Mouse (Mus musculus) ovary, postnatal 36 days (tissue): ENCODE measurements around the gene Wnt9b.
"Not testable (repeated sequence)": the region's sequence is repeated elsewhere in the genome, so short reads cannot be mapped to it uniquely, and the experiment has no call there.

ENCODE experiments used
- DNase-seq: peaks from one replicate; pipeline ENCODE4 v3.0.0; 2022; ENCODE audit warnings: low spot score, mixed read lengths

The Wnt9b gene

DNA sequence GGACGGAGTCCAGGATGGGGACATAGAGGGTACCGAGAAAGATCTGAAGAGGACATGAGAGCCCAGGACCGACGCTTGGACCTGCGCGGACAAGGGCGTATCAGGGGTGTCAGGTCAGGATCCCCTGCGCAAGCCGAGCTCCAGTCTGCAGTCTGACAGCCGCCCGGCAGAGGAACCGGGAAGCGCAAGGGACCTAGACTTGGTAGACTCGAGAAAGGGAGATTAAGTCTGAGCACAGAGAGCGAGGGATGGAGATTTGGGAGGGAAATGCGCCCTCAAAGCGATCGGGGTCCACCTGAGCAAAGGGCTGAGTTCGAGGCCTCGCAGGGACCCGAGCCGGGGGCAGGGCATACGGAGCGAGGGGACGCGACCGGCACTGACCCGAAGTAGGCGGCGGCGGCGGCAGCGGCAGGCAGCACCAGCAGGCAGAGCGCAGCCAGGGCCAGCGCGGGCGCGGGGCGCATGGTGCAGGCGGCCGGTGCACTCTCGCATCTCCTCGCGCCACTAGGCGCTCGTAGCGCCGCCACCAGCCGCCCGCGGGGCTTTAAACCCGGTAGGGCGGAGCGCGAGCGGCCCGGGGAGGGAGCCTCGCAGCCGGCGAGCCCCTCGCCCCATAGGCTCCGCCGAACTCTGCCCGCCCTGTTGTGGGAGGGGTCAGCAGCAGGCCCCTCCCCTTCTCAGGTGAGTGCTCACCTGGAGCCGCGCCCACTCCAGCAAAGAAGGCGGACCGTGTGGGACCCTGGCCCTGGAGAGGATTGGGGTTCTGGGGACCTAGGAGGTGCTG is at the start of gene Wnt9b:
Gene Wnt9b (minus strand): TSS at position 516 of the 784 bp plus-strand sequence.
- peak; percentile 24 for DNase-seq

DNA sequence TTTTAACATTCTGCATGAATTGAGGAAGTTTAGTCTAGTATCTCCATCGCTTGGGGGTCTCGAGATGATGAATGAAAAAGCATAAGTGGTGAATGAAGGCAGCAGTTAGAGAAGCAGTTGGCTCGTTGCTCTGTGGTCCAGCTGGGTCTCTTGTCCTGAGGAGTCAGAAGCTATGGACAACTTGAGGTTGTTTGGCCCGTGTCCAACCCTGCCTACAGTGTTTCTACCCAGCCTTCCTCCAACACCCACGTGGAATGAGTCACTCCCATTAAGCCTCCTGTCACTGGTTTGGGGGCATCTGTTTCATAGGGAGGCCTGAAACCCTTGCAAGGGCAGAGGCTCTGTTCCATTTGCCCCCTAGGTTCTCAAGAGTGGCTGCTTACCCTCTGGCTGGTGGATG is 40.3 kb upstream of the Wnt9b start:
- DNase-seq = no peak

DNA sequence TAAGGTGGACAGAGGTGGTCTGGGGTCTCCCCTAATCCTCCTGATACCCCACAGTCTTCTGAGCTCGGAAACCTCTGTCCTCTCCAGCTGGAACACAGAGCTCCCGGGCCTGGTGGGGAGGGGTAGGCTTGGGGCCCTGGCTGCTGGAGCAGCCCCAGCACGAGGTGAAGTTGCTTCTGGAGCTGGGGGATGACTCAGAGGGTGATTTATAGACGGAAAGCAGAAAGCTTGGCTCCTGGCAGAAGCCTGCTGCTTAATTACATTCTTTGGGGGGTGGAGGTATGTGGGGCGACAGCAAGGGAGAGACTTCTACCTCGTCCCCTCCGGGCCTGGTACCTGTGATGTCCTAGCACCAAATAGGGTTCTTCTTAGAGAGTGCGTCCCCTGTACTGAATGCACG is 30.5 kb upstream of the Wnt9b start:
- no peak for DNase-seq

DNA sequence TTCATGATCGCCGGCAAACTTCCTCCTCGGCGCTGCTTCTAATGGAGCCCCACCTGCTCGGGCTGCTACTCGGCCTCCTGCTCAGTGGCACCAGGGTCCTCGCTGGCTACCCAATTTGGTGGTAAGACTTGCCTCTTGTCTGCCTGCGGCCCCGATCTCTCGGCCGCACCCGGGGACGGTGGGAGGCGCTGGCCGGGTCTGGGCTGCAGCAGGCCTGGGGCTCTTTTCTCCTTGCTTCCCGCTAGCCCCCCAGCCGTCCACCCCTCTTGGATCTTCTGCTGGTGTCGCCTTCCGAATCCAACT is 24.6 kb upstream of the Wnt9b start:
- DNase-seq = no peak

DNA sequence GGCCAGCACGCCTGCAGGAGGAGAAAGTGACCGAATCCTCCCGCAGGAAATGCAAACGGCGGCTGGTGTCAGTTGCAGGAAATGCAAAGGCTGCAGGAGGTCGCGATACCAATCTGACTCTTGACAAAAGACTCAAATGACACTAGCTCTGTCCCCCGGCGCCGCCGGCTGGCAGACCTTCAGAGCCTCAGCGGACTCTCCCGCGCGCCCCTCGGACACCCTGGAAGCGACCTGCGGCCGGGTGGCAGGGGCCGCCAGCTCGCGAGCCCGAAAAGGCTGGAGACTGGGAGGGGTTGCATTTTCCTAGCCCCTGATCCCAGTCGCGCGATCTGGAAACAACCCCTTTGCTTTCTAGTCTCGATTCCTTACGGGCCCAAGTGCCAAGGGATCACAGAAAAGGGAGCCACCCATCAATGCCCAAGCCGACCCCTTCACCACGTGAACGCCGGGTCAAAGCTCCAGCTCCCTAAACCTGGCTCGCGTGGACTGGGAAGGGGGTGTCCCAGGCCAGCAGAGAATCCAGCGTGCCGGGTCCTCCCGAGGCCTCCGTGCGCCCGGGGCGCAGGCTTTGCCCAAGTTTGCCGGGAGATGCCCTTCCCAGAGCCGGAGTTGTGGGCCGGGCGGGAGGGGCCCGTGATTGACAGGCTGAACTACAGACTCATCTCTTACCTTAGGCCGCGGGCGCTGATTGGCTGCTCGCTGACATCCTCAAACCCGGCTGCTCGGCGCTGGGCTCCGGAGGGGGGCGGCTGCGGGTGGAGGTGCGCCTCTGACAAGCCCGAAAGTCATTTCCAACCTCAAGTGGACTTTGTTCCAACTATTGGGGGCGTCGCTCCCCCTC is 24.0 kb upstream of the Wnt9b start, which contains the start of gene Wnt3:
Gene Wnt3 (plus strand): TSS at position 764 of the 841 bp plus-strand sequence.
- no peak for DNase-seq

DNA sequence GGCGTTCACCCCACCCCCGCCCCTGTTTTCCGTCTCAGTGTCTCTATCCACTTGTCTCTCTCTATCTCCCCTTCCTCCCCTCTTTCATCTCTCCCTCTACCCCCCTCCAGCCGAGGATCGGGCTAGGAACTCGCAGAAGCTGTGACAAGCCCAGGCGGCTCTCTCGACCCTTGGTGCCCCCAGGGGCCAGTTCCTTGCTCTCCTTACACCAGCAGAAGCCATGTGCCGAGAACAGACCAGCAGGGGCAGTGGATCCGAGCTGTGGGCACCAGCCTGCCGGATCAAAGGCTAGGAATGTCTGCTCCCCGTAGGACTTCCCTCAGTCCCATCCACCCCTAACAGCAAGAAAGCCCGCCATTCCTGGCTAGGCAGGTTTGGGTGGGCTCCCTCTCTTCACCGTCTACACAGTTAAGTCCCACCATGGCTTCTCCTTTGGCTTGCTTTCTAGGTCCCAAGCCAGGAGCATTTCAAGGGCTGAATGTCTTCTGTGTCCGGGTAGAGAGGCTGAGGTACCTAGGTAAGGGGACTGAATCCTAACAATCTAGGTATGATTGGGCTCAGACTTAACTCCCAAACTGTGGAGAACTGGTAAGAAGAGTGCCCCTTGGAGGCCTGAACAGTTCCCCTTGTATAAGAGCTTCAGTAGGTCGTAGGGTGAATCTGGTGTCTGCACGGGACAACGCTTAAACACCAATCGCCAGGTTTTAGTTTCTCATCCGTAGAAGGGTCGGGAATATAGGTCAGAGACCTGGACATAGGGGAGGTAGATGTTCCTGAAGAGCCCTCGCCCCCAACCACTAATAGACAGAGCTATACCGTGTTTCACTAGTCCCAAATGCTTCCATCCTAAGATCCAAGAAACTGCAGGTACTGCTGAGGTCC is 23.1 kb upstream of the Wnt9b start:
- no peak for DNase-seq

DNA sequence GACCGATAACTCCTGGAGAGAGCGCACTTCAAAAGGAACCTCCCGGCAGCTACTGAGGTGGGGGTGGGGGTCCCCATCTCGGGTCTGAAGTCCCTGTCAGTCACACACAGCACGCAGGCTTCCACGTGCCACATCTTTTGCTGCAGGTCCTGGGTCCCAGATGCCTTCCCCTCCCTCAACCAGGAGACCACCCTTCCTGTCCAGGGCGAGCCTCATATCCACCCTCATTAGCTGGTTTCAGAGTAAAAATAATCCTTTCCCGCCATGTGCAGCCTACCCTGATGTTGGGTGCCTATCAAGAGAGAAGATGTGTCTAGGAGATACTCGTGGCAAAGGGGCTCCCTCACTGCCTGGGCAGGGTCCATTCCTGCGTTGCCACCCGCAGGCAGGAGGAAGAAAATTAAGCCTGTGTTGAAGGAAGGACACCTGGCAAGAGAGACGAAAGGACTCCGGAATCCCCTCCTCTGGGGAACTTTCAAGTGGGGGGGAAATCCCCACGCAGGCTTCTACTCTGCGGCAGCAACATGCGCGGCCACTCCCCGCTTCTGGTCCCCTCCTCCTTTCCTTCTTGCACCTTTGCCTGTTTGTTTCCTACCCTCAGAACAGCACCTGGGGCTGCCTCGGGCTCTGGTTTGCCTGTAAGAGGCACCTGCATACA is 21.7 kb upstream of the Wnt9b start:
- DNase-seq = no peak

DNA sequence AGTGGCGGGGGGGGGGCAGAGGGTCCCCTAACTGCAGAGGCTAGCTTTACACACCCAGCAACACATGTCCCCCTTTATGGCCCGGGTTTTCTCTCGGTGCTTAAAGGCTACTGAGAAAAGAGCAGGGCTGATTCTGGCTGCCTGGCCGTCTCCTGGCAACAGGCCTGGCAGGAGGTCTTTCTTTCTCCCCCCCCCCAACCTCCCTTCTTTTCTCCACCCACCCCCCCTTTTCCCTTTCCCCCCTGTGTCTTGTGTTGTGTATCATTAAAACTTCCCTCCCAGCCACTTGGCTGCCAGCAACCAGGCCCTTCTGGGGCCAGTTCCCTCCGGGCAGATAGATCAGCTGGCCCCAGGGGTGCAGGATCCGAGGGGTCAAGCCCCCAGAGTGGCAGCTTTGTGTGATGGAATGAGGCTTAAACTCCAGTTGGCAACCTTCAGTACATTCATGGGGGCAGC is 16.0 kb upstream of the Wnt9b start:
- DNase-seq = no peak

DNA sequence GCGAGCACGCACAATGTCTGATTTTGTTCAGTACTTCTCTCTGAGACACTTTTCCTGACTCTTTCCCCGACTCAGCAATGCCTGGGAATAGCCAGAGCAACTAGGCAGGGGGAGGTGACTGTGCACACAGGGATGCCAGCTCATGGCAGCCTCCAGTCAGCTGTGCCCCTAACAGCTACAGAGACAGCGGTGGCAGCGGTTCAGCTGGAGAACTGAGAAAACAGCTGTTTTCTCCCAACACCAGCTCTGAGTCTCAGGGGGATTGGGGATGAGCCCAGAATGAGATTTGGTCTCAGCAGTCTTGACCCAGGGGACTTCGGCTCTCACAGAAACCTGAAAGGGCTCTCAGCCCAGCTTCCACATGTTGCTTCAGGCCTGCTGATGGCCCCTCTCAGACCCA is 15.0 kb upstream of the Wnt9b start:
- DNase-seq = no peak

DNA sequence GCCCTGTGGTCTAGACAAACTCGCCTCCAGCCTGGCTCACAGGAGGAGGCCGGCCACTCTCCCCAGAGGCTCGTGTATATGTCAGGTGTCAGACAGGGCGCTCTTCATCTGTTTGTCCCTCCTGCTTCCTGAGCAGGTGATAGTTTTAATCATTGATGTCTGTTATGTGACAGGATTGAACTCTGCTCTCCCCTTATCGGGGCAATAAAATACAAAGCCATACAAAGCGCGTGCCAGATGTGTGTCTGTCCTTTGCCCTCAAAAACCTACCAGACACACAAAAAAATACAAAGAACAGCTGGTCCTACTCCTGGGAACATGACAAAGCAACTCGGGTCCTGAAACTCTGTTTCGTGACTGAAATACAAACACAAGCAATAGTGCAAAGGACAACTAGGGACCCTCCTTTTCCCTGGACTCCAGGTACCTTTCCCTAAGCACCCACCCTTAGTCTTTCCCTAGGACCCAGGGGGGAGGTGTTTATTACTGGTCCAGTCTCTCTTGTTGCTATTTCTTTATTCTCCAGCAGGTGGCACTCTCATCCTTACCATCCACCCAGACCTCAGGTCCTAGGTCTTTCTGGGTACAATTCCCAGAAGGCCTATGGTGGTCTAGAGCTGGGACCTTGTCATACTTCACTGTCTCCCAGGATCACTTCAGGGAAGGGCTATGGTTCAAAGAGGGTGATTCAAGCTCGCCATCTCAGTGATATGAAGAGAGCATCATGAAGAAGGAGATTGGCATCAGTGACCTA is 14.0 kb upstream of the Wnt9b start:
- no peak for DNase-seq

DNA sequence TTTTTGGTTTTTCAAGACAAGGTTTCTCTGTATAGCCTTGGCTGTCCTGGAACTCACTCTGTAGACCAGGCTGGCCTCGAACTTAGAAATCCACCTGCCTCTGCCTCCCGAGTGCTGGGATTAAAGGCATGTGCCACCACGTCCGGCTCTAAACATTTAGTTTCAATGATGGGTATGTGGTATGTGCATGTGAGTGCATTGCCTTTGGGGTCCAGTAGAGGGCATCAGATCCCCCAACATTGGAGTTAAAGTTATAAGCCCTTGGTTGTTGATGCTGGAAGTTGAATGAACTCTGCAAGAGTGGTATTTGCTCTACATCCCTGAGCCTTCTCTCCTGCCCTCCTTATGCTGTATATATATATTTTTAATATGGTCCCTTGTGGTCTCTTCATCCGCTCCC is 11.3 kb upstream of the Wnt9b start:
- DNase-seq = not testable (repeated sequence)

DNA sequence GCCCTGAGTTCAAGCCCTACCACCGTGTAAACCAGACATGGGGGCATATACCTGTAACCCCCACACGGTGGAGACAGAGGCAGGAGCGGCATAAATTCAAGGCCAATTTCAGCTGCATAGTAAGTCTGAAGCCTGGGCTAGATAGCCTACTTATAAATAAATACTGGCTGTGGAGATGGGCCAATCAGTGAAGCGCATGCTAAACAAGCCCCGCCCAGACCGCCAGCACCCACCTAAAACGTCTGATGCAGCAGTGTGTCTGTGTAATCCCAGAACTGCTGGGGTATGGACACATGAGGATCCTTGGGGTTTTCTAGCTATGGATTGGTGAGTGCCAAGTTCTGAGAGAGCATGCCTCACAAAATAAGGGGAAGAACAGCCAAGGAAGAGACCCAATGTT is 10.5 kb upstream of the Wnt9b start:
- DNase-seq = no peak

DNA sequence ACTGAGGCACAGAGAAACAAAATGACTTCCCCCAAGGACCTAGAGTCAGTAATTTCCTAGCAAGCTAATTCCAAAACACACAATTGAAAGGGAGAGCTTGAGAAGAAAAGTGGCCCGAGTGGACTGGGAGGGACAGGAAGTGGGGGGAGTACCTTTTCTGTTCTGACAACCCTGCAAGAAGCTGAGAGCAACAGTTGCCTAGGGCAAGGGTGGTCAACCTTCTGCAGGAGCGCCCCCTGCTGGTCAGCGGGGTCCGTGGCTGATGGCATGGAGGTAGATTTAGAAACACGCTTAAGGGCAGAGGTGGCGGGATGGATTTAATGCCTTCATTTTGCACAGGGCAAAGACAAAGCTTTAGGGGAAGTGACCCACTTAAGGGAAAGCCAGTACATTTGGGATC is 9.1 kb upstream of the Wnt9b start:
- peak; percentile 73 for DNase-seq

DNA sequence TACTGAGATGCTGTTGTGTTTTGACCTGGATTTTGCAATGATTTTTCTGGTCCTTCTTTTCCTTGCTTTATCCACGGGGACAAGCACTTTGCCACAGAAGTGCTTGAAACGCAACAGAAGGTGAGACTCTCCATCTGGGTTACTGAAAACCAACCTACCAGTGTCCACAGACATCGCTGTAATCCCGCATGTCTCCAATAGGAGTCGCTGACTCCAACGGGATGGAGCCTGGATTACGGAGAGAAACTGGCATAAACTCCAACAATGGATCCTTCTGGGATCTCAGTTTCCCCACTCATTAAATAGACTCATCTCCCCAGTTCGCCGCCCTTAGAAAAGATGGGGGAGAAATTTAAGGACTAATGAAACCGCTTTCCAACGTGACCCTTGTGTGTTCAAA is 8.4 kb upstream of the Wnt9b start:
- no peak for DNase-seq

DNA sequence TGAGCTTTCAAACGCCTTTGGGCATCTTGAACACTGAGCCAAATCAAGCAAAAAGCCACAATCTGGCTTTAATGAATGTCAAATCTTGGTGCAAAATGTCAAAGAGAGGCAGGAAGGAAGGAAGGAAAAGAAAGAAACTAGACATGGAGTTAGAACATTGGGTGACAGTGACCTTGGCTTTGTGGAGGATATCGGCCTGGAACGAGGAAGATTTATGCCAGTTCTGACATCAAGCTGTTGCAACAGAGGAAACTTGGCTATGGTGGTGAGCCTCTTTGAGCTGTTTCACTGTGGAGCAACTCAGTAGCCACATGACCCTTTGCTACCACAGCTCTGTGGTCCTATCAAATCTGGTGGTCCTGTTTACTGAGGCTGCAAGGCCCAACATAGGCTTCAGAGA is 991 bp upstream of the Wnt9b start:
- DNase-seq = no peak

DNA sequence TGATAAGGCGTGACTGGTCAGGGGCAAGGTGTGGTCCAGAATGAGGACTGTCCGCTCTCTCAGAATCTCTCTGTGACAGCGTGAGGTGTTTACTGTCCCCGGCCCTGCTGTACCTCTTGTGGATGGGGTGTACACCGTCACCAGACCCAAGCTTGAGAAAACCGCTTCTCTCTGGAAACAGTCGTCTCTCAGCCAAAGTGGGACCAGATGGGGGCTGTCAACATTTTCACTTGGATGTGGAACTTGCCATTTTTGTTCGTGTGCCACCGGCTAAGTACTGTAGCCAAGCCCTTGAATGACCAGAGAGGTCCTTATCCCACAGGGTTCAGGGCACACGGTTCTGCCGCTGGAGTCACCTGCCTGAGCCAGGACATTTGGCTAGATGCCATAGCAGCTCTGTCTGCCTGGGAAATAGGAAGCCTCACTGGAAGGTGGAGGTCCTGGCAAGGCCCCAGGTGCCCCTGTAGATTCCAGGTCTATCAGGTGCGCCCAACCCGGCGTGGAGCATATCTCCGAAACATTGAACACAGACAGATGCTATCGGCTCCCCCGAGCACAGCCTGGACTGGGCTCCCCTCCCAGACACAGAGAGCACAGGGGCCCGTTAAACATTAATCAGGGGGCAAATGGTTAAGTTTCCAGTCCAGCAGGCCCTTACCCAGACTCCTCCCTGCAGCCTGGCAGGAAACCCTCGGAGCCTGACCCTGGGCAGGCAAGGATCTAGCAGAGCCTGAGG is 14.4 kb downstream of the Wnt9b start:
- DNase-seq = no peak

DNA sequence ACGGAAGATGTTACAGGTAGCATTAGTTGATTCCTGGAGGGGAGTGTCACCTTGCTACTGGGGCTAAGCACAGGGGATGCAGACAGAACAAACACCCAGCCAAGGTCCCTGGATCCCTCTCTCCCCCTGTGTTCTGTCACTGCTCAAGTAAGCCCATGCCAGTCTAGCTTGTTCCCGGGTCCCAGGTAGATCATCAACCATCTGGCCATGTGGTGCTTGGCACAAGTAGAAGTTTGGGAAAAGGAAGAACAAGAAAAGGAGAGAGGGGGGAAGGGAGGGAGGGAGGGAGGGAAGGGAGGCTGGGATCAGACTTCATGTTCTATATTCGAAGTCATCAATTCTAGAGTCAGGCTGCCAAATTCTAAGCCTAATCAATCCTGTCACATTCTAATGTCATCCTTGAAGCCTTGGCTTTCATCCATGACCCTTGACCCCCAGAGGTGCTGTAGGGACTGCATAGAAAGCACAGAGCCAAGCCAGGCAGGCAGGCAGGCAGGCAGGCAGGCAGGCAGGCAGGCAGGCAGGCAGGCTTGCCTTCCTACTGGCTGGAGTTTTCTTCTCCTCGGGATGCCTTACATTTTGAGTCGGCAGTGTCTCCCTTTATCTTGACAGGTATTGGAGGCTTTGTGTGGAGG is 15.1 kb downstream of the Wnt9b start:
- DNase-seq = no peak

DNA sequence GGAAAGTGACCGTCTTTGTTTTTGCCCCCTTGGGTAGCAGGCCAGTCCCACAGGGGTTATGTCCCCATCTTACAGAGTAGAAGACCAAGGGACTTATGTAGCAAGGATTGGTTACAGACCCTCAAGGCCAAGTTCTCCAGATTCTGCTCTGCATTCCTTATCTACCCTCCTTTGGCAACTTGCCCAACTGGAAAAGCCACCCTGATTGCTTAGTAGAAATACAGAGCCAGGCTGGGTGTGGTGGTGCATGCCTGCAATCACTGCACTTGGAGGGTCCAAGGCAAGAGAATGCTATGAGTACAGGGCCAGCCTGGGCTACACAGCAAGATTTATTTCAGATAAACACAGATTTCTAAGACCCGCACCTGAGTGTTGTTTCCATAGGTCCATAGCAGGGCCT is 15.7 kb downstream of the Wnt9b start:
- DNase-seq = no peak

DNA sequence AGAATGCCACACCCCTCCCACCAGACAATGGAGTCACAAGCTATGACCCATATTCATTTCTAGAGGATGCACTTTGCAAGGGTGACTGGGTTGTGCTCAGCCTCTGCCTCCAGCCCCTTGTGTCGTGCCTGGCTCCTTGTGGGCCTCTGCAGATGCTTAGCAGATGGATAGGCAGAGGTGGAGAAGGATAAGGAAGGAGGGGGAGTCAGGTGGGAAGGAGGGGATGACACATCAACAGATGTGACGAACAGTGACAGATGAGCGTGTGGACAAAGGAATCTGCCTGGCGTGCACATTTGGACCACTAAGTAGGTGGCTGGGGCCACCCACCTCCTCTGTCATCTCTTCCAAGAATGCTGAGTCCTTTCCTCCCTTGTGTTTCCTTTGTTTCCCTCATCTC is 16.6 kb downstream of the Wnt9b start:
- no peak for DNase-seq

DNA sequence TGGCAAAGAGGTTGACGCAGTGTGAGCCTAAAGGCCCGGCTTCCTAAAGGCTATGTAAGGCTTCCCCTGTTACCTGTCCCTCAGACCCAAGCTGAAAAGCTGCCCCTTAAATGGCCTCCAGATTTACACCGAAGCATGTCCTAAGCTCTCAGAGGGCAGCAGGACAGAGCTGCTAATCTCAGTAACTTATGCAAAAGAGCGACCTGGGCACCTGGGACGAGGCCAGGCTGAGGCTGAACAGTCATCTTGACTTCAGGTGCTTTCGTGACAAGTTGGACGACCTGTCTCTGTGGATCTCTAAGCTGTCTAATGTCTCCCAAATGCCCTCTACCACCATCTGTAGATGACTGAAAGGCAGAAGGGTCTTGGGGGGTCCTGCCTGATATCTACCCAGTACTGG is 17.3 kb downstream of the Wnt9b start:
- DNase-seq = no peak
